Mouse (Mus musculus) MEL (cell line): Measurements from ENCODE around the gene Itga9. TPM values are rescaled to one million over a fixed set of nuclear protein-coding genes. Genes with fewer than 3 reads are reported as not detected.

Experiments
- DNase-seq: peaks from one replicate; pipeline ENCODE4 v3.0.0; 2011; ENCODE audit warnings: low read depth, low spot score
- H3K27ac ChIP-seq: 2 replicates; pipeline ENCODE4 v1.5.1; 2012; ENCODE audit warnings: low read depth, mild to moderate bottlenecking, control low read depth, low read length, moderate library complexity; ENCODE audit not compliant: control insufficient read depth
- H3K27me3 ChIP-seq, 2 experiments: fragments of 150-350 bp in 1 of 2; sonication (generic) in 1 of 2; 2 replicates each; pipeline ENCODE4 v1.6.1; 2012; ENCODE audit warnings: low read length in 2 of 2, mild to moderate bottlenecking in 2 of 2, improper control_type of control experiment in 1 of 2, moderate library complexity in 1 of 2; ENCODE audit not compliant: insufficient read depth in 2 of 2, control insufficient read depth in 1 of 2
- H3K36me3 ChIP-seq, 2 experiments: 2 replicates each; pipeline ENCODE4 v1.6.1; 2012 to 2014; ENCODE audit warnings: low read length in 2 of 2, improper control_type of control experiment in 1 of 2, inconsistent platforms in 1 of 2, mild to moderate bottlenecking in 1 of 2; ENCODE audit not compliant: insufficient read depth in 2 of 2, control insufficient read depth in 1 of 2
- H3K4me1 ChIP-seq, 2 experiments: fragments of 150-350 bp in 1 of 2; sonication (generic) in 1 of 2; 2 replicates each; pipeline ENCODE4 v1.6.1; 2012; ENCODE audit warnings: low read length in 2 of 2, improper control_type of control experiment in 1 of 2, mild to moderate bottlenecking in 1 of 2; ENCODE audit not compliant: insufficient read depth in 2 of 2, control insufficient read depth in 1 of 2
- H3K4me3 ChIP-seq, 2 experiments: fragments of 150-350 bp in 1 of 2; sonication (generic) in 1 of 2; 2 replicates each; pipeline ENCODE4 v1.5.1; 2012; ENCODE audit warnings: low read depth in 2 of 2, low read length in 2 of 2, mild to moderate bottlenecking in 2 of 2, moderate library complexity in 2 of 2, control low read depth in 1 of 2, improper control_type of control experiment in 1 of 2; ENCODE audit not compliant: control insufficient read depth in 1 of 2, insufficient read depth in 1 of 2
- H3K79me2 ChIP-seq: 2 replicates; pipeline ENCODE4 v1.6.1; 2012; ENCODE audit warnings: mild to moderate bottlenecking, low read length, moderate library complexity; ENCODE audit not compliant: control insufficient read depth, poor library complexity, insufficient read depth
- H3K9ac ChIP-seq: 2 replicates; pipeline ENCODE4 v1.6.1; 2012; ENCODE audit warnings: low read depth, mild to moderate bottlenecking, control low read depth, low read length, moderate library complexity; ENCODE audit not compliant: control insufficient read depth, poor library complexity, severe bottlenecking
- H3K9me3 ChIP-seq: fragments of 150-350 bp; sonication (generic); replicated peaks from 2 replicates; pipeline ENCODE4 v1.6.1; 2012; ENCODE audit warnings: mild to moderate bottlenecking, low read length, improper control_type of control experiment, moderate library complexity; ENCODE audit not compliant: insufficient read depth
- CTCF ChIP-seq, 3 experiments: IDR thresholded peaks in 2 of 3; conservative IDR thresholded peaks in 1 of 3; 2 replicates each; pipeline ENCODE4 v1.5.1; 2011 to 2012; ENCODE audit warnings: low read length in 3 of 3, low read depth in 2 of 3, mild to moderate bottlenecking in 2 of 3, improper control_type of control experiment in 1 of 3, inconsistent platforms in 1 of 3, mixed read lengths in 1 of 3, moderate library complexity in 1 of 3; ENCODE audit not compliant: control insufficient read depth in 1 of 3, insufficient read depth in 1 of 3, poor library complexity in 1 of 3, severe bottlenecking in 1 of 3
- ETS1 ChIP-seq: IDR thresholded peaks from 2 replicates; pipeline ENCODE4 v1.6.1; 2012; ENCODE audit warnings: low read depth, mild to moderate bottlenecking, inconsistent platforms, low read length, improper control_type of control experiment, moderate library complexity
- GABPA ChIP-seq: IDR thresholded peaks from 2 replicates; pipeline ENCODE4 v1.6.1; 2012; ENCODE audit warnings: low read depth, mild to moderate bottlenecking, inconsistent platforms, low read length, improper control_type of control experiment, moderate library complexity
- JUND ChIP-seq: IDR thresholded peaks from 2 replicates; pipeline ENCODE4 v1.6.1; 2011; ENCODE audit warnings: low read depth, mild to moderate bottlenecking, improper control_type of control experiment, low read length
- KAT2A ChIP-seq: conservative IDR thresholded peaks from 2 replicates; pipeline ENCODE4 v1.6.1; 2012; ENCODE audit warnings: low read depth, low read length, improper control_type of control experiment, inconsistent platforms
- MAZ ChIP-seq: IDR thresholded peaks from 2 replicates; pipeline ENCODE4 v1.6.1; 2012; ENCODE audit warnings: low read depth, mild to moderate bottlenecking, inconsistent platforms, low read length, improper control_type of control experiment
- NELFE ChIP-seq: IDR thresholded peaks from 2 replicates; pipeline ENCODE4 v1.6.1; 2011; ENCODE audit warnings: low read depth, low read length, improper control_type of control experiment
- NRF1 ChIP-seq: IDR thresholded peaks from 2 replicates; pipeline ENCODE4 v1.6.1; 2014; ENCODE audit warnings: low read depth, mild to moderate bottlenecking, inconsistent platforms, low read length, improper control_type of control experiment, moderate library complexity; ENCODE audit not compliant: poor library complexity, insufficient read depth, severe bottlenecking
- POLR2A ChIP-seq, 2 experiments: IDR thresholded peaks; 2 replicates each; pipeline ENCODE4 v1.6.1; 2011 to 2012; ENCODE audit warnings: low read length in 2 of 2, mild to moderate bottlenecking in 2 of 2, control low read depth in 1 of 2, improper control_type of control experiment in 1 of 2, low read depth in 1 of 2, moderate library complexity in 1 of 2; ENCODE audit not compliant: control insufficient read depth in 1 of 2, insufficient read depth in 1 of 2, poor library complexity in 1 of 2
- POLR2AphosphoS2 ChIP-seq: IDR thresholded peaks from 2 replicates; pipeline ENCODE4 v1.6.1; 2011; ENCODE audit warnings: low read length, improper control_type of control experiment
- POLR2AphosphoS5 ChIP-seq: IDR thresholded peaks from 2 replicates; pipeline ENCODE4 v1.6.1; 2012; ENCODE audit warnings: low read depth, borderline replicate concordance, mild to moderate bottlenecking, inconsistent platforms, low read length, moderate library complexity, mixed read lengths
- RAD21 ChIP-seq: IDR thresholded peaks from 2 replicates; pipeline ENCODE4 v1.6.1; 2011; ENCODE audit warnings: mild to moderate bottlenecking, low read depth, low read length, improper control_type of control experiment
- TAL1 ChIP-seq: IDR thresholded peaks from 2 replicates; pipeline ENCODE4 v1.6.1; 2012; ENCODE audit warnings: mild to moderate bottlenecking, inconsistent platforms, low read length, moderate library complexity, mixed read lengths
- TBP ChIP-seq: IDR thresholded peaks from 2 replicates; pipeline ENCODE4 v1.8.0; 2011; ENCODE audit warnings: low read depth, low read length, improper control_type of control experiment
- UBTF ChIP-seq: IDR thresholded peaks from 2 replicates; pipeline ENCODE4 v1.6.1; 2012; ENCODE audit warnings: low read depth, mild to moderate bottlenecking, inconsistent platforms, low read length, improper control_type of control experiment, moderate library complexity, borderline replicate concordance; ENCODE audit not compliant: insufficient read depth
- ZKSCAN1 ChIP-seq: IDR thresholded peaks from 2 replicates; pipeline ENCODE4 v1.6.1; 2012; ENCODE audit warnings: low read depth, mild to moderate bottlenecking, inconsistent platforms, low read length, improper control_type of control experiment, moderate library complexity
- ZMIZ1 ChIP-seq: IDR thresholded peaks from 2 replicates; pipeline ENCODE4 v1.6.1; 2012; ENCODE audit warnings: low read depth, mild to moderate bottlenecking, inconsistent platforms, low read length, improper control_type of control experiment, moderate library complexity
- polyA plus RNA-seq, 2 experiments: library from polyadenylated mRNA; stranded (reverse) in 1 of 2; unstranded in 1 of 2; fragments of >175 nt in 1 of 2; fragments of >200 nt in 1 of 2; gene quantifications; 2 replicates each; pipeline versions ENCODE4 v1.2.1 to v1.2.4; 2012; ENCODE audit warnings: low replicate concordance in 2 of 2, low read depth in 1 of 2; ENCODE audit not compliant: insufficient read length in 2 of 2, insufficient read depth in 1 of 2, missing spikeins in 1 of 2
- total RNA-seq: library from RNA; depleted of rRNA; stranded (reverse); fragments of 300-350 nt; gene quantifications from 2 replicates; pipeline ENCODE4 v1.2.3, GENCODE M21; 2012

The Itga9 gene
- total and polyA plus RNA-seq, 3 experiments: 0.19 to 0.21 TPM; not detected in 1

DNA sequence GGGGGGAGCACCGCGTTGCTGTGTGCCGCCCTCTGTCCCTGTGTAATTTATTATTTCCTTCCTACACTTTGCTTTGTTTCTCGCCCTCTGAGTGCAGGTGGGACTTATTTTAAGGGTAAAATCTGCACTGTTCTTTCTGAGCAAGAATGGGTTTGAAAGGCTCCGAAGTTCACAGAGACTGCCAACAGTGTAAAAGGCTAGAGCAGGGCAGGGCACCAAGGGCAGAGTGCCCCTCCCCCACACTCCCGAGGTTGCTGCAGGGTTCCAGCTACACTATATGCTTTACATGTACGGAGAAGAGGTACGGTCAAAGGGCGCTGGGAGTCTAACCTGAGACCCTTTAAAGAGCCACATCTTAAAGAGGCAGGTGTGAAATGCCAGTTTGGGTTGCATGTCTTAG, 104.1 kb downstream of the Itga9 start:
- Histone ChIP-seq H3K4me1 (peaks cover 0 to 3% of the 10 kb centered on the region in 2 experiments; a peak in 1 of 4 replicates), H3K9me3 (no peaks in the 10 kb centered on the region), H3K27me3 (no peaks in the 10 kb centered on the region), H3K4me3 (no peak overlapping the region), H3K36me3 (no peaks in the 10 kb centered on the region), H3K27ac (no peak overlapping the region), H3K79me2 (no peaks in the 10 kb centered on the region), H3K9ac (no peak overlapping the region)
- no peak for DNase-seq
- TF ChIP-seq ETS1 (no peak), NRF1 (no peak), MAZ (no peak), TBP (no peak), CTCF (IDR thresholded peaks at IDR 0.05 in 2 of 3, conservative IDR thresholded peaks at IDR 0.05 in 1 of 3; ENCODE audit: control insufficient read depth in 1 of 3, insufficient read depth in 1 of 3, low read depth in 2 of 3, low read length in 3 of 3, poor library complexity in 1 of 3, severe bottlenecking in 1 of 3) (no peak), JUND (no peak), ZKSCAN1 (no peak), RAD21 (no peak), POLR2AphosphoS5 (no peak), POLR2AphosphoS2 (no peak), POLR2A (IDR thresholded peaks at IDR 0.05; ENCODE audit: control insufficient read depth in 1 of 2, insufficient read depth in 1 of 2, low read depth in 1 of 2, low read length in 2 of 2, poor library complexity in 1 of 2) (no peak), KAT2A (no peak), ZMIZ1 (no peak)

DNA sequence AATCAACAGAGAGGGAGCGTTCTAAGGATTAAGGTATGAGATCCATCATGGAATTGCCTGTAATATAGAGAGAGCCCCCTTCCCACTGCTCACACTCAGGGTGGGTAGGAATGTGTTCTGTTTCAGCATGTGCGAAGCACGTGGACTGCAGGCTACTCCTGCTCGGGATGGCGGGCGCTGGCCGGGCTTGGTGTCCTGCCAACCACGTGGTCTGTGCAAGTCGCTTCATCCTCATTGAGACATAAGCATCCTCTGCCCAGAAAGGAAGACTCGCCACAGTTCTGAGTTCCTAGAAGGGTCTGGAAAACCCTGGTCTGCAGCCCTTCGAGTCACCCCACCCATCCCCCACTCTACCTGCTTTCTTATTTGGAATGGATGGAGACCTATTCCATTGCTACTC, 105.3 kb downstream of the Itga9 start:
- Histone ChIP-seq H3K9ac (no peak overlapping the region), H3K36me3 (no peaks in the 10 kb centered on the region), H3K79me2 (no peaks in the 10 kb centered on the region), H3K27ac (no peak overlapping the region), H3K4me1 (no peaks in the 10 kb centered on the region), H3K27me3 (no peaks in the 10 kb centered on the region), H3K4me3 (no peak overlapping the region), H3K9me3 (no peaks in the 10 kb centered on the region)
- DNase-seq: no peak
- no peak for TF ChIP-seq NELFE

DNA sequence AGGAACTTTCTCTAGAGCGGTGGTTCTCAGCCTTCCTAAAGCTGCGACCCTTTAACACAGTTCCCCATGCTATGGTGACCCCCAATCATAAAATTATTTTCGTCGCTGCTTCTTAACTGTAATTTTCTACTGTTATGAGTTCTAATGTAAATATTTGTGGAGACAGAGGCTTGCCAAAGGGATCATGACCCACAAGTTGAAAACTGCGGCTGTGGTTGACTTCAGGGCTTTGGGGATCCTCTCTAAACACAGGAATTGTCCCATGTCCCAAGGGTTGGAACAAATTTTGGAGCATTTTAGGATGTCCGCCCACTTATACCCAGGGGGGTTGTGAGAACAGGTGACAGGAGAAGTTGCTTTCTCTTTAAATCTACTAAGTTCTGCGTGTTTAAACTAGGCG, 107.0 kb downstream of the Itga9 start:
- no peaks in the 10 kb centered on the region for H3K36me3 ChIP-seq
- H3K27me3 ChIP-seq: no peaks in the 10 kb centered on the region
- TF ChIP-seq POLR2A (IDR thresholded peaks at IDR 0.05; ENCODE audit: control insufficient read depth in 1 of 2, insufficient read depth in 1 of 2, low read depth in 1 of 2, low read length in 2 of 2, poor library complexity in 1 of 2) (no peak), CTCF (IDR thresholded peaks at IDR 0.05 in 2 of 3, conservative IDR thresholded peaks at IDR 0.05 in 1 of 3; ENCODE audit: control insufficient read depth in 1 of 3, insufficient read depth in 1 of 3, low read depth in 2 of 3, low read length in 3 of 3, poor library complexity in 1 of 3, severe bottlenecking in 1 of 3) (no peak), GABPA (no peak), TAL1 (no peak), JUND (no peak), UBTF (no peak)
- H3K9ac ChIP-seq: no peak overlapping the region
- DNase-seq: no peak
- no peaks in the 10 kb centered on the region for H3K79me2 ChIP-seq
- no peak overlapping the region for H3K27ac ChIP-seq
- H3K4me1 ChIP-seq: no peaks in the 10 kb centered on the region
- H3K4me3 ChIP-seq: no peak overlapping the region
- no peaks in the 10 kb centered on the region for H3K9me3 ChIP-seq
